Mouse (Mus musculus) forebrain, embryonic 13.5 days (tissue): ENCODE results near the gene Cnot6. TPM values are rescaled to one million over a fixed set of nuclear protein-coding genes. Genes with fewer than 3 reads are reported as not detected.

Experiments used
- polyA plus RNA-seq: library from polyadenylated mRNA; unstranded; fragments of >200 nt; fragmentation: Nextera tagmentation; extraction: Ambion mirVana; gene quantifications from 2 replicates; pipeline ENCODE4 v1.2.1, GENCODE M21; 2015

Cnot6 gene
- polyA plus RNA-seq, 1 experiment from 2014 or later, result 71.4 TPM

Other genes with a start within 250 kb of the Cnot6 start
- not detected in 2 replicates for gene Olfr1386, start 247.7 kb downstream of the Cnot6 start, polyA plus RNA-seq
- gene Olfr1385, start 223.7 kb downstream of the Cnot6 start, polyA plus RNA-seq, result not detected in 2 replicates
- gene Olfr1384, start 206.0 kb downstream of the Cnot6 start, polyA plus RNA-seq, result not detected in 2 replicates
- gene Olfr1383, start 193.1 kb downstream of the Cnot6 start, polyA plus RNA-seq, result not detected in 2 replicates
- not detected in 2 replicates for gene Olfr1382, start 184.5 kb downstream of the Cnot6 start, polyA plus RNA-seq
- gene Olfr1381, start 169.3 kb downstream of the Cnot6 start, polyA plus RNA-seq, result not detected in 2 replicates
- gene Olfr1380, start 155.8 kb downstream of the Cnot6 start, polyA plus RNA-seq, result not detected in 2 replicates
- gene Flt4, start 103.5 kb downstream of the Cnot6 start, polyA plus RNA-seq, result 1.5 TPM in 2 replicates
- gene Scgb3a1, start 49.1 kb downstream of the Cnot6 start, polyA plus RNA-seq, result not detected in 2 replicates
- 6.9 and 7.0 TPM in 2 replicates for gene Gfpt2, start 81.5 kb upstream of the Cnot6 start, polyA plus RNA-seq
- 33.1 and 33.2 TPM in 2 replicates for gene Mapk9, start 134.0 kb upstream of the Cnot6 start, polyA plus RNA-seq
- gene Rasgef1c, start 189.1 kb upstream of the Cnot6 start, polyA plus RNA-seq, result 5.7 and 6.3 TPM in 2 replicates